Mouse (Mus musculus) embryonic facial prominence, embryonic 13.5 days (tissue): ENCODE results near the gene Baiap2. TPM values are rescaled to one million over a fixed set of nuclear protein-coding genes. Genes with fewer than 3 reads are reported as not detected.

Experiments
- ATAC-seq: fragments of 200-750 bp; cut with Nextera tagmentation; 2 replicates; pipeline ENCODE4 v1.8.0; 2017; ENCODE audit warnings: low read depth; ENCODE audit not compliant: insufficient number of reproducible peaks, insufficient read depth, low FRiP score, low TSS enrichment
- H3K27ac ChIP-seq: fragments of 300-500 bp; sonication (generic); 2 replicates; pipeline ENCODE4 v1.5.1; 2015; ENCODE audit warnings: moderate library complexity, mild to moderate bottlenecking, inconsistent platforms
- H3K27me3 ChIP-seq: fragments of 300-500 bp; sonication (generic); 2 replicates; pipeline ENCODE4 v1.6.1; 2015; ENCODE audit warnings: mild to moderate bottlenecking, inconsistent platforms
- H3K36me3 ChIP-seq: fragments of 300-500 bp; sonication (generic); 2 replicates; pipeline ENCODE4 v1.6.1; 2015; ENCODE audit warnings: mild to moderate bottlenecking, inconsistent platforms
- H3K4me1 ChIP-seq: fragments of 300-500 bp; sonication (generic); 2 replicates; pipeline ENCODE4 v1.6.1; 2015; ENCODE audit warnings: inconsistent platforms
- H3K4me2 ChIP-seq: fragments of 300-500 bp; sonication (generic); 2 replicates; pipeline ENCODE4 v1.6.1; 2015; ENCODE audit warnings: moderate library complexity, mild to moderate bottlenecking, inconsistent platforms
- H3K4me3 ChIP-seq: fragments of 300-500 bp; sonication (generic); 2 replicates; pipeline ENCODE4 v1.5.1; 2015; ENCODE audit warnings: mild to moderate bottlenecking, inconsistent platforms
- H3K9ac ChIP-seq: fragments of 300-500 bp; sonication (generic); 2 replicates; pipeline ENCODE4 v1.6.1; 2015; ENCODE audit warnings: mild to moderate bottlenecking, inconsistent platforms
- H3K9me3 ChIP-seq: fragments of 300-500 bp; sonication (generic); 2 replicates; pipeline ENCODE4 v1.6.1; 2016; ENCODE audit warnings: inconsistent platforms
- WGBS: fragments of 180-500 bp; shearing (Covaris S2); methylation state at CpG from one replicate; pipeline ENCODE4 v1.1.7; 2015; ENCODE audit warnings: mixed read lengths; 5-methylcytosine and 5-hydroxymethylcytosine counted together
- polyA plus RNA-seq: library from polyadenylated mRNA; unstranded; fragments of >200 nt; fragmentation: Nextera tagmentation; extraction: Ambion mirVana; gene quantifications from 2 replicates; pipeline ENCODE4 v1.2.1, GENCODE M21; 2015

Gene Baiap2
- polyA plus RNA-seq, 1 experiment from 2014 or later = 20.0 TPM

DNA sequence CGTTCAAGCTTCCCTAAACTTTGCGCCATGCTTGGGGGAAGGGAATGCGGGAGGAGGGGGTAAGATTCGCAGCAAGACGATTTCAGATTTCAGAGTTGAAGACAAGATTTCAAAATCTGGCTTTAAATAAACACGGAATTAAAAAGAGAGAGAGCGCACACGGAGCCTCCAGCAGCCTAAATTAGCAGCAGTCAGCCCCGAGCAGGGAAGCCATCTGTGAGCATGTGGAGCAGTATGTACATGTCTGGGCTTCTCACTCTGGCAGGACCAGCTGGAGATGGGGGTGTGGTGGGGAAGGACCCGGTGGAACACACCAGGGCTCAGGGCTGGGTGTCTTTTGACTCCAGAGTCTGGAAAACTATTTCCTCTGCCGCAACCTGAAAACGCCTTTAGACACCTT is 5.3 kb upstream of the Baiap2 start:
- 35% methylated on average over 12 of the region's 12 CpGs for WGBS
- Histone ChIP-seq H3K4me3 (peak overlapping the region; percentile 4; the same call in 1 of the 2 replicates), H3K27me3 (peaks cover 4% of the 10 kb centered on the region; the same call in 1 of the 2 replicates), H3K4me1 (peaks cover 84% of the 10 kb centered on the region), H3K36me3 (no peaks in the 10 kb centered on the region), H3K9me3 (no peaks in the 10 kb centered on the region), H3K4me2 (peak overlapping the region; percentile 40), H3K27ac (peak overlapping the region; percentile 85), H3K9ac (peak overlapping the region; percentile 49)
- peak; percentile 53; the same call in 1 of the 2 replicates for ATAC-seq

DNA sequence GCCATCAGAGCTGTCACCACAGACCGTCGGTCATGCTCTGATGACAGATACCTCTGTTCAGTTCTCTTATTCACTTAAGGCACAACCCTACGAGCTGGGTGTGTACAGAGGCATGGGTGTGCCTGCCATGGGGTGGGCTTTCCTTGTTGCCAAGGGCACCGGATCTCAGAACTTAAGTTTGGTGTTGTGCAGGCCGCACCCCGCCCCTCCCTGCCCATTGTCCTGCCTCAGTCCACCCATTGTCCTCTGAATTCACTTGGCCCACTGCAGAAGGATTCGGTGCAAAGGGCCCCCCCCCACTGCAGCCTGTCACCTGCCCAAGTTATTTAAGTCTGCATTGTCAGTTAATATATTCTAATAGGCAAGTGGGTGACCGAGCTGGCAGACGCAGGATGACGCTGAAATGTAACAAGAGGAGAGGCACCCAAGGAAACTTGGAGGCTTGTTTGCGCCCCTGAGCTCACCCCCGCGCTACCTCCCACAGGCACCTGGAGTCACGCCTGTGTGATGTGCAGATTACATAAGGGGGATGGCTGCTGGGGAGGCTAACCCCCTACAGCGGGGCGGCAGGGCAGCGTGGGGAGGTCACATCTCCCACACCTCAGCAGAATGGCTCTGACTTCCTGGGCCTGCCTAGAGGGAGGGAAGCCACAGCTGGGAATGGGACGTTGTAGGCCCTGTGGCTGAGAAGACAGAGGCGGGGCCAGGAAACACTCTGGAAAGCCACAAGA is 4.6 kb upstream of the Baiap2 start:
- Histone ChIP-seq H3K27me3 (peaks cover 4% of the 10 kb centered on the region; the same call in 1 of the 2 replicates), H3K4me3 (no peak overlapping the region), H3K4me2 (peak overlapping the region; percentile 40), H3K36me3 (no peaks in the 10 kb centered on the region), H3K9ac (peak overlapping the region; percentile 49; the same call in 1 of the 2 replicates), H3K9me3 (no peaks in the 10 kb centered on the region), H3K27ac (peak overlapping the region; percentile 85), H3K4me1 (peaks cover 77% of the 10 kb centered on the region)
- WGBS = 60% methylated on average over 19 of the region's 19 CpGs
- no peak for ATAC-seq

DNA sequence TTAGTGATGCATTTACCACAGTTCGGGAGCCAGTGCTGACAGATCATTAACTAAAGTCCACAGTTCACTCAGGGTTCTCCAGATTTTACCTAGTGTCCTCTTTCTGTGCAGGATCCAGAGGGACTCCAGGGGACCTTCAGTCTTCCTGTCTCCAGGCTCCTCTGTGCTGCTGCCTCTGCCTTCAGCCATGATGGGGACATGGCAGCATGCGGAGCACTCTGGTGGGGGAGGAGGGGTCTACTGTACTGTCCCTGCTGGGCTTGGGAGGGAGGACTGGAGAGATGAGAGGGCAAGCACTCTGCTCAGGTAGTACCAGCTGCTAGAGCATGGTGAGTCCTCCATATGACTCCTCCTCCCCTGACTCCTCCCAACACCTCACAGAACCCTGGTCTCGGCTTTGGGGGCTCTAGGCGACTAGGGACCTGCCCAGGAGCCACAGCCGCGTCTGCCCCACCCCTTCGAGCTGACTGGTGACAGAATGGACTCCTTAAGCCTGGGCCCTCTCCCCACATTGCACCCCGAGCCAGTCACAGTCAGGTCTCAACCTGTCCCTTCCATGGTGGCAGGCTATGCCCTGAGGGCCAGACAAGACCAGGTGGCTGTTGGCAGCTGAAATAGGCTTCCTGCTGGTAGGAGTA is 3.4 kb upstream of the Baiap2 start:
- ATAC-seq = no peak
- 0 out of 2 replicates have a peak overlapping the region, but pooled peaks have one; percentile 40 for H3K9ac ChIP-seq
- peak overlapping the region; percentile 27 for H3K4me2 ChIP-seq

DNA sequence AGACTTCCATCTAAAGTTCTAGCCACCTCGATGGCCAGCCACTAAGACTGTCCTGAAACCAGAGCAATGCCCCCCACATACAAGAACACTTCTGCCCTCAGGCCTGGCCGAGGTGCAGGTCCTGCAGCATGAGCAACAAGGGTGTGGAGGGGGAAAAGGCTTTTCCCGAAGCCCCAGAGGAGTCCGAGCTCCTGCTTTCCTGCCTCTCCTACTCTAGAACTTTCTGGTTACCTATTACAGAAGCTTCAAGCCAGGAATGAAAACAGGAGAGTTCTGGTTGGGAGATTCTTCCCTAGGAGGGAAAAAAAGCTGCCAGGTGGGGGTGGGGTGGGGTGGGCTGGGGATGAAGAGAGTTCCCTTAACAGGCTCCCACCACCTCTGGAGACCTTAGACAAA is 2.9 kb upstream of the Baiap2 start:
- H3K4me2 ChIP-seq = peak overlapping the region; percentile 18; the same call in 1 of the 2 replicates
- H3K4me1 ChIP-seq = peaks cover 85% of the 10 kb centered on the region
- H3K27ac ChIP-seq = peak overlapping the region; percentile 85; the same call in 1 of the 2 replicates
- WGBS = 49% methylated on average over 4 of the region's 4 CpGs
- no peak for ATAC-seq
- H3K9ac ChIP-seq = 0 out of 2 replicates have a peak overlapping the region, but pooled peaks have one; percentile 16
- no peak overlapping the region for H3K4me3 ChIP-seq
- H3K27me3 ChIP-seq = peaks cover 4% of the 10 kb centered on the region; the same call in 1 of the 2 replicates
- no peaks in the 10 kb centered on the region for H3K9me3 ChIP-seq
- H3K36me3 ChIP-seq = no peaks in the 10 kb centered on the region

More for the DNA sequence above, 3.4 kb upstream of the Baiap2 start:
- Histone ChIP-seq H3K4me1 (peaks cover 80% of the 10 kb centered on the region), H3K27ac (peak overlapping the region; percentile 85; the same call in 1 of the 2 replicates), H3K4me3 (no peak overlapping the region), H3K36me3 (no peaks in the 10 kb centered on the region), H3K27me3 (peaks cover 4% of the 10 kb centered on the region; the same call in 1 of the 2 replicates), H3K9me3 (no peaks in the 10 kb centered on the region)
- 43% methylated on average over 8 of the region's 8 CpGs for WGBS

DNA sequence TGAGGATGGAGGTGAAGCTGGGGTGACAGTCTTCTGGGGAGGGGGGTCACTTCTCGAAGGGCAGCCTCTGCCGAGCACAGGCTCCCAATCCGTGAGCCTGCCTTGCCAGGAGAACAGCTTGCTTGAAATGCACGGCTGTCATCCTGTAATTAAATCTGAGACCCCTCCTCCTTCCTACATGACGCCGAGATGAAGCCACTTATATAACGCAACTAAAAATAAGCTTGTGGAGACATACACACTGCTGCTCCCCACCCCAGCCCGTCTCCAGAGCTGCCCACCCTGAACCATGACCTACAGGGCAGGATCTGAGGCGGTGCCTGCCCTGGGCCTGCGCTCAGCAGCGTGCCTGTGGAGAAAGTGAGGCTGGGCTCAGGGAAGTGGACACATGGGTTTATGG is 2.4 kb upstream of the Baiap2 start:
- Histone ChIP-seq H3K27ac (no peak overlapping the region; the same call in 1 of the 2 replicates), H3K4me1 (peaks cover 89% of the 10 kb centered on the region), H3K4me3 (no peak overlapping the region), H3K36me3 (no peaks in the 10 kb centered on the region), H3K9me3 (no peaks in the 10 kb centered on the region), H3K27me3 (peaks cover 4% of the 10 kb centered on the region; the same call in 1 of the 2 replicates), H3K9ac (0 out of 2 replicates have a peak overlapping the region, but pooled peaks have one; percentile 16), H3K4me2 (peak overlapping the region; percentile 18; the same call in 1 of the 2 replicates)
- ATAC-seq = no peak
- 44% methylated on average over 11 of the region's 11 CpGs for WGBS

DNA sequence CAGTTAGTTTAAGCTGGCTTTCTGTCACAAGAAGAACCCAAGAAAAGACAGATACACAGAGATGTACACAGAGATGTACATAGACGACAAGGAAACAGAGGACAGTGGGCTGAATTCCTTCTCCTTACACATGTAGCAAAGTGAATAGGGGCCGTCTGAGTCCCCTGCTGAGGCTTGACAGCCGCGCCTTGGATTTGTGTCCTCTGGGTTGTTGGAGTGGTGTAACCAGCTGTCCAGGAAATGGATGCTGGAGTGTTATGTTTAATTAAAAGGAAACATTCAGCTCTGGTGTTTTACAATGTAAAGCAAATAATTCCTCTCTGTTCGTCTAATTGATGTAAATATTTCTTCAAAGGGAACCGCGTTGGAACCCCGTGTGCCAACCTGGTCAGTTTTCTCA is 769 bp upstream of the Baiap2 start:
- Histone ChIP-seq H3K27ac (0 out of 2 replicates have a peak overlapping the region, but pooled peaks have one; percentile 79), H3K9me3 (no peaks in the 10 kb centered on the region), H3K9ac (peak overlapping the region; percentile 77), H3K4me1 (peaks cover 78% of the 10 kb centered on the region), H3K27me3 (peaks cover 4% of the 10 kb centered on the region; the same call in 1 of the 2 replicates), H3K36me3 (no peaks in the 10 kb centered on the region), H3K4me3 (peak overlapping the region; percentile 65), H3K4me2 (peak overlapping the region; percentile 77)
- 9% methylated on average over 8 of the region's 8 CpGs for WGBS
- ATAC-seq = no peak

DNA sequence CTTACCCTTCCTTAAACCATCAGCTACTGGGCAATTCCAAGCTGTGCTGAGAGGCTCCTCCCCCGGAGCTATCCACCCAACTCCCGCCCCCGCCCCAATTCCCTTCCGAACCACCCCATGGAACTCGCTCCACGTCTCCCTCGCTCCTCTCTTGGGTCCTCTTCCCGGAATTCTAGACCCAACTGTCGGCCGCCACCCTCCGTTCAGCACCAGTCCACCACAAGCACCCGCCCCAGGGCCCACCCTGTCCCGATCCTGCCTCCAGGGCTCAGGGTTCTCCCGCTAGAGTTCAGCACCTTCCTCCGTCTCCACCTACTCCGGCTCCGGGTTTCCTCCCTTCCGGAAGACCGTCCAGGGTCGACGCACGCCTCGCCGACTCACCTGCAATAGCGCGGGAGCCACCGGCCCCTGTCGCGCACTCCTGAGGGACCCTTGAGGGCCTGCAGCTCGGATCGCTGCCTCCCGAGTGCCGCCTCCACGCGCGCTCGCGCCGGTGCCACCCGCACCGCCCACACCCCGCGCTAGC is 299 bp upstream of the Baiap2 start:
- H3K4me3 ChIP-seq = peak overlapping the region; percentile 65
- peak overlapping the region; percentile 77 for H3K9ac ChIP-seq
- H3K9me3 ChIP-seq = no peaks in the 10 kb centered on the region
- H3K27me3 ChIP-seq = peaks cover 4% of the 10 kb centered on the region; the same call in 1 of the 2 replicates
- H3K4me2 ChIP-seq = peak overlapping the region; percentile 77
- peak overlapping the region; percentile 79 for H3K27ac ChIP-seq
- H3K36me3 ChIP-seq = no peaks in the 10 kb centered on the region
- 1% methylated on average over 43 of the region's 43 CpGs for WGBS
- ATAC-seq = peak; percentile 52
- H3K4me1 ChIP-seq = peaks cover 73% of the 10 kb centered on the region

DNA sequence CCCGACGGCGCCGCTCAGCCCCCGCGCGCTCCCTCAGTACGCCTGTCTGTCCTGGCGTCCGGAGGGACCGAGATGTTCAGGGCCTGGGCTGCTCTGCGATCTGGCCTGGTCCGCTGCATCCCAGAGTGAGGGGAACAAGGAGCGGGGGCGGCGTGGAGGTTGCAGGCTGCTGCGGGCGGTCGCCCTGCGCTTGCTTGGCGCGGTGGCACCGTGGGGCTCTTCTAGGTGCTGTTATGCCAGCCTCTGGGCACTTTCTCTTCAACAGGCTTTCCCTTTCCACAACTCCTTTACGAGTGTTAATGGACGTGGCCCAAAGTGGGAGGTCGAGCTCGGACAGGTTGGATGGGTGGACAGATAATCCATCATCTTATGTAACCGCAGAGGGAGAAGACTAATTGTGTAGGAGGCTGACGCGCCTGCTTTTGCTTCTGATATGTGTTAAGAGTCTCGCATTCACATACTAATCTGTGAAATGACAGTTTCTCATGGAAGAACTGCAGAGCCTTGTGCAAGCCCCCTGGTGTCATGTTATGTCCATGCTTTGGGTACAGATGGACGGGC is 945 bp downstream of the Baiap2 start:
- H3K27ac ChIP-seq = no peak overlapping the region

DNA sequence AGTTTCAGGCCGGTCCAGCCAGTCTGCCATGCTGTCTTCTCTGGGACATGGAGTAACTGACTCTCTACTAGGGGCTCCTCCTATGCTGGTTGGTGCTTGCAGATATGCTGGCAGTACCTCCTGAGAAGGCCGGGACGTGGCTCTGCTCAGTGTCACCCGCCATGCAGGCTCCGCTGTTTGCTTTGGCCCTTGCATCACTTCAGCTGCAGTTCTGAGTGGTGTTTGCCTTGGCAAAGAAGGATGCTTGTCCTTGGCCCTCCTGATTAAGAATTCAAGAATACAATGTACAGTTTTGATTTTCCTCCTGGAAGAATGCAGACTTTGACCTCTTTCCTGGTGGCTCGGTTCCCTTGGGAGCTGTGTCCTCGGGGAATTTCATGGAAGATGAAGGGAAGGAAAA is 2.8 kb downstream of the Baiap2 start:
- no peak overlapping the region for H3K4me3 ChIP-seq
- peaks cover 52% of the 10 kb centered on the region for H3K4me1 ChIP-seq
- 83% methylated on average over 7 of the region's 7 CpGs for WGBS

More for the DNA sequence above, 945 bp downstream of the Baiap2 start:
- H3K4me1 ChIP-seq = peaks cover 68% of the 10 kb centered on the region
- no peaks in the 10 kb centered on the region for H3K9me3 ChIP-seq
- ATAC-seq = no peak
- H3K36me3 ChIP-seq = no peaks in the 10 kb centered on the region
- peaks cover 4% of the 10 kb centered on the region; the same call in 1 of the 2 replicates for H3K27me3 ChIP-seq
- WGBS = 6% methylated on average over 32 of the region's 32 CpGs
- peak overlapping the region; percentile 87 for H3K9ac ChIP-seq
- peak overlapping the region; percentile 96 for H3K4me2 ChIP-seq
- peak overlapping the region; percentile 65 for H3K4me3 ChIP-seq

DNA sequence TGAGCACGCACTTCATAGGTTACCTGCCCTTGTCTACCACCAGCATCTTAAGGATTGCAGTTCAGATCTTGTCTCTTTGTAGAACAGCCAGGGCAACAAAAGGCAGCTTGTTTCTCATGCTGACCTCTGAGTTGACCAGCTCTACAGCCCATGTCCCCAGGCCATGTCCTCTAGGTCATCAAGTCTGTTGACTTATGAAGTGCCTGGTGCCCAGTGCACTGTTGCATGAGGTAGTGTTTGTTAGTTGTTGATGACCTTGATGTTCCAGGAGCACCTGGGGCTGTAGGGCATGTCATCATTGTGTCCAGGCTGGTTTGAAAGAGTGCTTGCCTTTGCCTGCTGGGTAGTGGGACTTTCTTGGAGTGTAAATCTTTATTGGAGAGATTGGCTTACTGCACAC is 4.9 kb downstream of the Baiap2 start:
- peaks cover 40% of the 10 kb centered on the region for H3K4me1 ChIP-seq
- no peaks in the 10 kb centered on the region for H3K36me3 ChIP-seq
- WGBS = 89% methylated on average over 1 of the region's 1 CpGs
- H3K9ac ChIP-seq = no peak overlapping the region
- H3K27ac ChIP-seq = no peak overlapping the region
- no peak overlapping the region for H3K4me3 ChIP-seq
- H3K4me2 ChIP-seq = no peak overlapping the region
- no peaks in the 10 kb centered on the region for H3K27me3 ChIP-seq
- ATAC-seq = no peak
- H3K9me3 ChIP-seq = no peaks in the 10 kb centered on the region

More for the DNA sequence above, 2.8 kb downstream of the Baiap2 start:
- no peak for ATAC-seq
- Histone ChIP-seq H3K4me2 (peak overlapping the region; percentile 96), H3K27me3 (0 out of 2 replicates have a peak, but pooled peaks cover 4% of the 10 kb centered on the region), H3K36me3 (no peaks in the 10 kb centered on the region), H3K27ac (no peak overlapping the region), H3K9me3 (no peaks in the 10 kb centered on the region), H3K9ac (no peak overlapping the region)

DNA sequence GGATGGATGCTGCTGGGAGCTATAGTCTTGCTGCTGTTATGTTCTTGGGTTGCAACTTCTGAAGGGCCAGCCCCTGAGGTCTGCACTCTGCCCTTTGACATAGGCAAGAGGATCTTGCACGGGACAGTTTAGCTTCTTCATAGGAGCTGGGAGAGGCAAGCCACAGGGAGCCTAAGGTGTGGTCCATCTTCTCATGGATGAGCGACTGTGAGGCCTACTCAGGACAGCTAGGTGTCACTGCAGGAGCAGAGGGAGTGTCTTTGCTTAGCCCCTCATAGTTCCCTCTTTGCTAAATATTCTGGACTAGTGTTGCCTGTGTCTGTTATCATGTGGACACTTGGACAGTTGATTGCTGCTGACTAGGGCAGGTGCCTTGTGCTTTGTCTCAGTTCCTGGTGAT is 5.3 kb downstream of the Baiap2 start:
- H3K9me3 ChIP-seq = no peaks in the 10 kb centered on the region
- H3K36me3 ChIP-seq = no peaks in the 10 kb centered on the region
- H3K27ac ChIP-seq = no peak overlapping the region
- peaks cover 44% of the 10 kb centered on the region for H3K4me1 ChIP-seq
- no peak overlapping the region for H3K9ac ChIP-seq
- no peak overlapping the region for H3K4me2 ChIP-seq
- 45% methylated on average over 2 of the region's 2 CpGs for WGBS
- no peaks in the 10 kb centered on the region for H3K27me3 ChIP-seq
- no peak overlapping the region for H3K4me3 ChIP-seq
- ATAC-seq = no peak
